26 mouse cellular contexts compared by ENCODE assay signal in genomic region chr12:16006286-16006685, GRCm38 (mm10).
DNase-seq lines count a peak whose midpoint lies in the region; ATAC-seq lines count a peak whose summit lies in the region.
"Had no signal": no experiment of that assay in that cellular context is flagged by ENCODE, and none has a peak within 500 bp of the region (broad histone marks: within the 10 kb centered on the region; RNA-seq: fewer than 3 reads in every experiment).

No protein-coding gene starts in this region.

- WGBS in heart, embryonic 14.5 days, result 86% methylated on average over 5 of the region's 5 CpGs

- H3K27ac ChIP-seq in heart, embryonic 14.5 days (replicated peaks in 1 of 2; ENCODE audit: control insufficient read depth in 1 of 2, insufficient read depth in 1 of 2, low read depth in 2 of 2, low read length in 2 of 2), result peak overlapping the region; percentile 2 to 15; a peak in 3 of 4 replicates
- H3K27ac ChIP-seq in brown adipose tissue, adult 24 weeks (replicated peaks; ENCODE audit: low read depth, low read length), result peak overlapping the region; percentile 33; the same call in 1 of the 2 replicates
- H3K27ac ChIP-seq: hindbrain, embryonic 10.5 days; hindbrain, embryonic 15.5 days; liver, embryonic 13.5 days had no signal

- no peak overlapping the region for H3K4me3 ChIP-seq in heart, embryonic 14.5 days (ENCODE audit: control insufficient read depth in 1 of 2, insufficient read depth in 1 of 2, low read depth in 1 of 2, low read length in 2 of 2)
- H3K4me3 ChIP-seq in brown adipose tissue, adult 24 weeks (ENCODE audit: insufficient read depth, low read depth, low read length), result no peak overlapping the region
- H3K4me3 ChIP-seq: hindbrain, embryonic 10.5 days; hindbrain, embryonic 15.5 days; liver, embryonic 13.5 days had no signal

- H3K9me3 ChIP-seq in heart, embryonic 14.5 days (ENCODE audit: control insufficient read depth, low read length), result no peaks in the 10 kb centered on the region
- H3K9me3 ChIP-seq: hindbrain, embryonic 10.5 days; hindbrain, embryonic 15.5 days; liver, embryonic 13.5 days had no signal

- DNase-seq in frontal cortex, postnatal 10 days (ENCODE audit: low spot score in 2 of 2), result no peak
- DNase-seq in heart, postnatal 36 days, result no peak
- DNase-seq in 3T3-L1 (ENCODE audit: low read depth, low spot score), result peak; percentile 70
- no peak for DNase-seq in cerebellum, postnatal 14 days
- DNase-seq in layer of hippocampus, adult 9-11 months, result no peak
- DNase-seq: cerebellum, adult 2 months; cerebellum, postnatal 36 days; gastrocnemius, postnatal 25 days; kidney, adult 2 months; kidney, postnatal 4 days; layer of hippocampus, postnatal 36 days; left cerebral cortex, postnatal 4 days; liver, embryonic 13.5 days; lung, adult 18-20 months; lung, postnatal 4 days; midbrain, embryonic 14.5 days; right cerebral cortex, postnatal 25 days; spleen, adult 18-20 months; thymus, postnatal 25 days had no signal

- intact Hi-C loops in heart, postnatal 36 days (cut with DNase I), result loop anchor here (2.0 to 5.0 kb wide), 4 partner anchors 146 to 526 kb away; partner anchors contain the start of gene Trib2

- H3K9ac ChIP-seq in heart, embryonic 14.5 days (ENCODE audit: low read length), result no peak overlapping the region
- H3K9ac ChIP-seq: hindbrain, embryonic 15.5 days; liver, embryonic 13.5 days had no signal

- ATAC-seq in frontal cortex, adult (ENCODE audit: low TSS enrichment), result 0 out of 2 replicates have a peak, but pooled peaks have one; percentile 20
- no peak for ATAC-seq in heart, embryonic 14.5 days (ENCODE audit: insufficient number of reproducible peaks, insufficient read depth, low FRiP score, low read depth)
- ATAC-seq: forebrain, embryonic 14.5 days; lung, postnatal 0 days had no signal

- no peaks in the 10 kb centered on the region for H3K36me3 ChIP-seq in heart, embryonic 14.5 days (ENCODE audit: control insufficient read depth, insufficient read depth, low read length)
- H3K36me3 ChIP-seq: hindbrain, embryonic 10.5 days; hindbrain, embryonic 15.5 days; liver, embryonic 13.5 days had no signal

- no peaks in the 10 kb centered on the region for H3K27me3 ChIP-seq in heart, embryonic 14.5 days (ENCODE audit: control insufficient read depth, insufficient read depth, low read length)
- H3K27me3 ChIP-seq: hindbrain, embryonic 15.5 days; liver, embryonic 13.5 days had no signal

- H3K4me1 ChIP-seq in heart, embryonic 14.5 days (ENCODE audit: control insufficient read depth in 2 of 2, insufficient read depth in 2 of 2, low read length in 2 of 2), result peaks cover 18 to 35% of the 10 kb centered on the region in 2 experiments
- H3K4me1 ChIP-seq in brown adipose tissue, adult 24 weeks (ENCODE audit: control insufficient read depth, insufficient read depth, insufficient read length, low read length), result peaks cover 41% of the 10 kb centered on the region

- no peak overlapping the region for H3K4me2 ChIP-seq in heart, embryonic 14.5 days (ENCODE audit: low read length)
- H3K4me2 ChIP-seq: hindbrain, embryonic 15.5 days; liver, embryonic 13.5 days had no signal
